Mouse (Mus musculus) heart, embryonic 14.5 days (tissue): ENCODE results near the gene Il27. TPM values are rescaled to one million over a fixed set of nuclear protein-coding genes. Genes with fewer than 3 reads are reported as not detected.

Experiments used
- ATAC-seq: fragments of 200-750 bp; cut with Nextera tagmentation; 2 replicates; pipeline ENCODE4 v1.8.0; 2017; ENCODE audit warnings: low read depth, moderate TSS enrichment; ENCODE audit not compliant: insufficient number of reproducible peaks, insufficient read depth, low FRiP score
- H3K27ac ChIP-seq, 2 experiments: fragments of 200-500 bp in 1 of 2; fragments of 300-500 bp in 1 of 2; sonication (generic) in 1 of 2; replicated peaks in 1 of 2; 2 replicates each; pipeline ENCODE4 v1.5.1; 2012 to 2014; ENCODE audit warnings: low read depth in 2 of 2, low read length in 2 of 2, control low read depth in 1 of 2, mild to moderate bottlenecking in 1 of 2, mixed read lengths in 1 of 2; ENCODE audit not compliant: control insufficient read depth in 1 of 2, insufficient read depth in 1 of 2
- H3K27me3 ChIP-seq: fragments of 300-500 bp; sonication (generic); 2 replicates; pipeline ENCODE4 v1.6.1; 2014; ENCODE audit warnings: mild to moderate bottlenecking, low read length, control low read depth; ENCODE audit not compliant: control insufficient read depth, insufficient read depth
- H3K36me3 ChIP-seq: fragments of 300-500 bp; sonication (generic); 2 replicates; pipeline ENCODE4 v1.6.1; 2014; ENCODE audit warnings: mild to moderate bottlenecking, control low read depth, low read length, mixed read lengths; ENCODE audit not compliant: control insufficient read depth, insufficient read depth
- H3K4me1 ChIP-seq, 2 experiments: fragments of 200-500 bp in 1 of 2; fragments of 300-500 bp in 1 of 2; sonication (generic) in 1 of 2; 2 replicates each; pipeline ENCODE4 v1.6.1; 2012 to 2014; ENCODE audit warnings: low read length in 2 of 2, control low read depth in 1 of 2, mixed read lengths in 1 of 2; ENCODE audit not compliant: control insufficient read depth in 2 of 2, insufficient read depth in 2 of 2
- H3K4me2 ChIP-seq: fragments of 300-500 bp; sonication (generic); 2 replicates; pipeline ENCODE4 v1.6.1; 2014; ENCODE audit warnings: mild to moderate bottlenecking, low read length
- H3K4me3 ChIP-seq, 2 experiments: fragments of 200-500 bp in 1 of 2; fragments of 300-500 bp in 1 of 2; sonication (generic) in 1 of 2; 2 replicates each; pipeline ENCODE4 v1.5.1; 2012 to 2014; ENCODE audit warnings: low read length in 2 of 2, mild to moderate bottlenecking in 2 of 2, control low read depth in 1 of 2, low read depth in 1 of 2, moderate library complexity in 1 of 2; ENCODE audit not compliant: control insufficient read depth in 1 of 2, insufficient read depth in 1 of 2
- H3K9ac ChIP-seq: fragments of 300-500 bp; sonication (generic); 2 replicates; pipeline ENCODE4 v1.6.1; 2014; ENCODE audit warnings: mild to moderate bottlenecking, low read length
- H3K9me3 ChIP-seq: fragments of 300-500 bp; sonication (generic); 2 replicates; pipeline ENCODE4 v1.6.1; 2016; ENCODE audit warnings: low read length, control low read depth; ENCODE audit not compliant: control insufficient read depth
- WGBS: fragments of 180-500 bp; shearing (Covaris S2); extraction: QIAGEN DNeasy Blood & Tissue Kit; methylation state at CpG from one replicate; pipeline ENCODE4 v1.1.7; 2014; 5-methylcytosine and 5-hydroxymethylcytosine counted together
- polyA plus RNA-seq: library from polyadenylated mRNA; unstranded; fragments of >200 nt; fragmentation: Nextera tagmentation; extraction: Ambion mirVana; gene quantifications from 2 replicates; pipeline ENCODE4 v1.2.1, GENCODE M21; 2014

The Il27 gene
- polyA plus RNA-seq, 1 experiment from 2014 or later = not detected

DNA sequence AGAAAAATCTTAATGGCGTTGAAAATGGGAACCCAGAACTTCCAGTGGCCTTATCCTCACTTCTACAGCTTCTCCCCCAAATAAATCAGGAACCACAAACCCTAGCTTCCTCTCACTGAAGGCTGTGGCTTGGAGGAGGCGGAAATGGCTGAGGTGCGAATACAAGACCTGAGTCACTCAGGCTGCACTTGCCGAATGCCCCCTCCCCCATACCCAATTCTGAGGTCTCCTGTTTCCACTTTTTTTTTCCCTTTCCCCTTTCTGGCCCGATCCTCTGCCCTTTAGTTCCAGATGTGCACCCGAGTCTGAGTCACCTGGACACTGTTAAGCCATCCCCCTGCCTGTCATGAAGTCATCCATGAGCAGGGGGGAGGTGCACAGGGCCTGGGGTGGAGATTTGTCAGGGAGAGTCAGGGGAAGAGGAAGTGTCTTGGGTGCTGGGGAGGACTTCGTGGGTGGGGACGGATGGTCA, 10.2 kb downstream of the Il27 start, which contains the start of gene Apobr:
Gene Apobr (plus strand): TSS at position 437 of the 472 bp plus-strand sequence.
- H3K4me2 ChIP-seq = peak within 1 kb of the TSS; percentile 88
- peaks cover 10% of the 10 kb centered on the region for H3K27me3 ChIP-seq
- H3K9ac ChIP-seq = no peak within 1 kb of the TSS
- ATAC-seq = no peak
- H3K36me3 ChIP-seq = no peaks in the 10 kb centered on the region
- H3K27ac ChIP-seq = no peak within 1 kb of the TSS; a peak in 2 of 4 replicates
- H3K9me3 ChIP-seq = no peaks in the 10 kb centered on the region
- peak within 1 kb of the TSS in 1 of 2 experiments; percentile 56; a peak in 2 of 4 replicates for H3K4me3 ChIP-seq
- WGBS = 63% methylated on average over 8 of the region's 8 CpGs
- H3K4me1 ChIP-seq = peaks cover 0 to 7% of the 10 kb centered on the region in 2 experiments

DNA sequence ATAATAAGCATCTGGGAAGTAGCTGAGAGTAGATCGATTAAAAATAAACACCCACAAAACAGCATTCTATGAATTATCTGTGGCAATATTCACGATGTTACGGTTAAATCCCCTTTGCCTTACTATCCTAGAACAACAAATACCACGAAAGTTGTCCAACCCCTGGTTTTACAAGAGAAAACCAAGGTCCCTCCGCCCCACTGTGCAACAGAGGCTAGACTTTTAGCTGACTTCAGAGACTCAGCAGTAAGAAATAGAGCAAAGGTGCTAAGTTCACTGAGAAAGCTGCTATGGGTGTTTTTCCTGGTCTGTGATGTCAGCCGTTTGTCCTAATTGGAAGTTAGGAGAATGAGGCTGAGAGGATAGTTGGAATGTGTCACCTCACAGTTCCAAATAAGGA, 11.0 kb downstream of the Il27 start:
- Histone ChIP-seq H3K4me3 (peak overlapping the region; percentile 56 to 86), H3K4me1 (peaks cover 0 to 7% of the 10 kb centered on the region in 2 experiments), H3K36me3 (peaks cover 2% of the 10 kb centered on the region; the same call in 1 of the 2 replicates), H3K4me2 (peak overlapping the region; percentile 88), H3K9me3 (no peaks in the 10 kb centered on the region), H3K9ac (peak overlapping the region; percentile 73; the same call in 1 of the 2 replicates), H3K27me3 (peaks cover 10% of the 10 kb centered on the region), H3K27ac (peak overlapping the region; percentile 76 to 84; a peak in 3 of 4 replicates)
- WGBS = 48% methylated on average over 6 of the region's 6 CpGs
- ATAC-seq = no peak

- Histone ChIP-seq H3K36me3 (peaks cover 7% of the 10 kb centered on the region; the same call in 1 of the 2 replicates), H3K4me2 (peak overlapping the region; percentile 88), H3K9ac (peak overlapping the region; percentile 73), H3K4me3 (peak overlapping the region; percentile 56 to 86), H3K27ac (peak overlapping the region; percentile 76 to 84), H3K27me3 (peaks cover 7% of the 10 kb centered on the region), H3K9me3 (no peaks in the 10 kb centered on the region), H3K4me1 (peaks cover 0 to 7% of the 10 kb centered on the region in 2 experiments)
- ATAC-seq = peak; percentile 55; the same call in 1 of the 2 replicates
- WGBS = 1% methylated on average over 22 of the region's 22 CpGs
Observed at GRCm38 (mm10) chr7:126583251-126583709, 11.5 kb downstream of the Il27 start.

DNA sequence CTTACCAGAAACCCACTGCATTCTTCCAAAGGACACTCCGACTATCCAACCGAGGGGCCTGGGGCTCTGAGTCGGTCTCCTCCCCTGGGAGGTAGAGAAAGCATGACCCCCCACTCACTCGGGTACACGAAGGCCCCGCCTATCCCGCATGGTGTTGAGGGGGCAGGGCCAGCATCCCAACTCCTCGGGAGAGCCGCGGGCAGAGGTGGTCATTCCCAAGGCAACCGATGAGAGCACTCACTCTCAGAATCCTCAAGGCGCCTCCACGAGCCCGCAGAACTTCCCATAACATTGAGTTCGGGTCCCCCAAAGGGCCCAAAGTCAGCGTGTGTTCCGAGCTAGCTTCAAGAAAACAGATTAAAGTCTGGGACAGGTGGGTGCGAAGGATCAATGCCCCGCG, 12.0 kb downstream of the Il27 start:
- H3K4me2 ChIP-seq = peak overlapping the region; percentile 88
- no peaks in the 10 kb centered on the region for H3K9me3 ChIP-seq
- peak overlapping the region; percentile 73 for H3K9ac ChIP-seq
- WGBS = 2% methylated on average over 20 of the region's 20 CpGs
- H3K27me3 ChIP-seq = 0 out of 2 replicates have a peak, but pooled peaks cover 5% of the 10 kb centered on the region
- H3K4me1 ChIP-seq = peaks cover 0 to 4% of the 10 kb centered on the region in 2 experiments
- peaks cover 12% of the 10 kb centered on the region; the same call in 1 of the 2 replicates for H3K36me3 ChIP-seq
- H3K27ac ChIP-seq = peak overlapping the region in 1 of 2 experiments; percentile 76; a peak in 1 of 4 replicates
- peak; percentile 33; the same call in 1 of the 2 replicates for ATAC-seq
- peak overlapping the region; percentile 56 to 86 for H3K4me3 ChIP-seq

- peaks cover 18% of the 10 kb centered on the region; the same call in 1 of the 2 replicates for H3K36me3 ChIP-seq
- 61% methylated on average over 6 of the region's 6 CpGs for WGBS
- no peak overlapping the region for H3K4me3 ChIP-seq
- 0 out of 2 replicates have a peak, but pooled peaks cover 5% of the 10 kb centered on the region for H3K27me3 ChIP-seq
- H3K27ac ChIP-seq = no peak overlapping the region
- ATAC-seq = no peak
- no peaks in the 10 kb centered on the region for H3K9me3 ChIP-seq
- H3K4me1 ChIP-seq = peaks cover 0 to 4% of the 10 kb centered on the region in 2 experiments; a peak in 3 of 4 replicates
- H3K9ac ChIP-seq = no peak overlapping the region
- no peak overlapping the region for H3K4me2 ChIP-seq
Observed at GRCm38 (mm10) chr7:126581661-126582060, 13.1 kb downstream of the Il27 start.

- no peaks in the 10 kb centered on the region for H3K9me3 ChIP-seq
- 46% methylated on average over 8 of the region's 8 CpGs for WGBS
- no peak overlapping the region for H3K9ac ChIP-seq
- H3K27me3 ChIP-seq = no peaks in the 10 kb centered on the region
- H3K4me2 ChIP-seq = no peak overlapping the region
- no peak for ATAC-seq
- H3K4me3 ChIP-seq = no peak overlapping the region
- H3K27ac ChIP-seq = no peak overlapping the region
- H3K36me3 ChIP-seq = peaks cover 33% of the 10 kb centered on the region
- H3K4me1 ChIP-seq = peaks cover 0 to 4% of the 10 kb centered on the region in 2 experiments; a peak in 3 of 4 replicates
Observed at GRCm38 (mm10) chr7:126579172-126579571, 15.6 kb downstream of the Il27 start.

- no peak overlapping the region for H3K4me3 ChIP-seq
- H3K4me2 ChIP-seq = no peak overlapping the region
- no peaks in the 10 kb centered on the region for H3K9me3 ChIP-seq
- 54% methylated on average over 8 of the region's 8 CpGs for WGBS
- peaks cover 42% of the 10 kb centered on the region for H3K36me3 ChIP-seq
- no peaks in the 10 kb centered on the region for H3K4me1 ChIP-seq
- ATAC-seq = no peak
- no peaks in the 10 kb centered on the region for H3K27me3 ChIP-seq
- H3K9ac ChIP-seq = no peak overlapping the region
- H3K27ac ChIP-seq = no peak overlapping the region
Observed at GRCm38 (mm10) chr7:126576946-126577345, 17.8 kb downstream of the Il27 start.
